Mouse (Mus musculus) intestine, postnatal 0 days (tissue): ENCODE data around the gene Spata31. TPM values are rescaled to one million over a fixed set of nuclear protein-coding genes. Genes with fewer than 3 reads are reported as not detected.

Experiments
- ATAC-seq: fragments of 200-750 bp; cut with Nextera tagmentation; 2 replicates; pipeline ENCODE4 v1.8.0; 2017; ENCODE audit warnings: mild to moderate bottlenecking, moderate TSS enrichment, moderate library complexity
- H3K27ac ChIP-seq: fragments of 300-500 bp; sonication (generic); 2 replicates; pipeline ENCODE4 v1.5.1; 2014; ENCODE audit warnings: mild to moderate bottlenecking, low read depth, low read length, moderate library complexity
- H3K27me3 ChIP-seq: fragments of 300-500 bp; sonication (generic); replicated peaks from 2 replicates; pipeline ENCODE4 v1.6.1; 2014; ENCODE audit warnings: low read length, mixed read lengths; ENCODE audit not compliant: control insufficient read depth, insufficient read depth
- H3K36me3 ChIP-seq: fragments of 300-500 bp; sonication (generic); 2 replicates; pipeline ENCODE4 v1.6.1; 2014; ENCODE audit warnings: mild to moderate bottlenecking, moderate library complexity; ENCODE audit not compliant: control insufficient read depth, insufficient read depth
- H3K4me1 ChIP-seq: fragments of 300-500 bp; sonication (generic); replicated peaks from 2 replicates; pipeline ENCODE4 v1.6.1; 2014; ENCODE audit warnings: antibody characterized with exemption, low read length, mixed read lengths; ENCODE audit not compliant: control insufficient read depth, insufficient read depth
- H3K4me2 ChIP-seq: fragments of 300-500 bp; sonication (generic); replicated peaks from 2 replicates; pipeline ENCODE4 v1.6.1; 2014; ENCODE audit warnings: low read depth, mild to moderate bottlenecking, moderate library complexity
- H3K4me3 ChIP-seq: fragments of 300-500 bp; sonication (generic); 2 replicates; pipeline ENCODE4 v1.5.1; 2014; ENCODE audit warnings: low read depth, low read length
- H3K9ac ChIP-seq: fragments of 300-500 bp; sonication (generic); 2 replicates; pipeline ENCODE4 v1.6.1; 2014; ENCODE audit warnings: mild to moderate bottlenecking, low read depth, low read length
- H3K9me3 ChIP-seq: fragments of 300-500 bp; sonication (generic); 2 replicates; pipeline ENCODE4 v1.6.1; 2016; ENCODE audit warnings: mixed run types; ENCODE audit not compliant: control insufficient read depth
- CTCF ChIP-seq: sonication (generic); IDR thresholded peaks from 2 replicates; pipeline ENCODE4 v1.5.1; 2016; ENCODE audit warnings: low read depth, mild to moderate bottlenecking, control low read depth, antibody characterized with exemption, moderate library complexity
- WGBS: fragments of 180-500 bp; shearing (Covaris S2); extraction: QIAGEN DNeasy Blood & Tissue Kit; methylation state at CpG from one replicate; pipeline ENCODE4 v1.1.7; 2014; 5-methylcytosine and 5-hydroxymethylcytosine counted together
- polyA plus RNA-seq: library from polyadenylated mRNA; unstranded; fragments of >200 nt; fragmentation: Nextera tagmentation; extraction: Ambion mirVana; gene quantifications from 2 replicates; pipeline ENCODE4 v1.2.1, GENCODE M21; 2015

Spata31 gene
- polyA plus RNA-seq = not detected in 2 replicates

DNA sequence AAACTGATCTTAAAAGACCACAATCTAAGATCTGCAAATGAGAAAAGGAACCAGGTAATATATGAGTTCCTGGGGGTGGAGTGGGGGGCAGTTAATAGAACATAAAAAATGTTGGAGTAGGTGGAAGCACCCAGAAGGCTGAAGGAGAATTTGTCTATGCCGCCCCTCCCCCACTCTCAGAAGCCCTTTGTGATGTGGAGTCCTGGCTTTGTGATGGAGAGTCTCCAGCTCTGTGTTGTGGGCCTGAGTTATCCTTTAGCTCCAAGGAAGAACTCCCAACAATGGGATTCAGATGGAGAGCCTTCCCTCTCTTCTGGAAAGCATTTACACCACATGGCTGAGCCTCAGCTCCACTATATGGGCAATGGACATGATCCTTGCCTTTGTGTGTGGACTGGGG is at the start of gene Spata31:
Spata31 (plus strand) TSS at position 216 of the 400 bp plus-strand sequence.
- no peak within 1 kb of the TSS for H3K4me2 ChIP-seq
- no peaks in the 10 kb centered on the region for H3K9me3 ChIP-seq
- H3K9ac ChIP-seq = no peak within 1 kb of the TSS
- ATAC-seq = no peak
- H3K27me3 ChIP-seq = no peaks in the 10 kb centered on the region
- H3K4me3 ChIP-seq = no peak within 1 kb of the TSS
- H3K27ac ChIP-seq = no peak within 1 kb of the TSS
- WGBS = 76% methylated on average over 1 of the region's 1 CpGs
- H3K4me1 ChIP-seq = no peaks in the 10 kb centered on the region
- no peak for TF ChIP-seq CTCF
- H3K36me3 ChIP-seq = no peaks in the 10 kb centered on the region

DNA sequence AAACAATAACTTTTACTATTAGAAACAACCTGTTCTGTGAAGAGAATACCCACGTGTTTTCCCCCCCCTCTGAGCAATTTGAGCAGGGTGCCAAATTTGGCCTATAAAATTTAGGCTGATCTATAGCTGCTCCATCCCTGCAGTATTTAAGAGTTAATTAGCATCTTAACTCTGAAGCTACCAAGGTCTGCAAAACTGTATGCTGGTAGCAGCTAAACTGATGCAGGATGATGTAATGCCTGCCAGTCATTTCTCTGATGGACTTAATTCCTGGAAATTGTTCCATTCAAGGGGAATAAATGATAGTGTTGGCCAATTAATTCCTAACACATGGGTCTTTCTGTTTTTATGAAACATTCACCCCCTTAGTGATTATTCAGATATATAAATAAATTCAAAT is 14.1 kb upstream of the Spata31 start:
- ATAC-seq = no peak
- WGBS = 59% methylated on average over 1 of the region's 1 CpGs
- no peaks in the 10 kb centered on the region for H3K4me1 ChIP-seq

DNA sequence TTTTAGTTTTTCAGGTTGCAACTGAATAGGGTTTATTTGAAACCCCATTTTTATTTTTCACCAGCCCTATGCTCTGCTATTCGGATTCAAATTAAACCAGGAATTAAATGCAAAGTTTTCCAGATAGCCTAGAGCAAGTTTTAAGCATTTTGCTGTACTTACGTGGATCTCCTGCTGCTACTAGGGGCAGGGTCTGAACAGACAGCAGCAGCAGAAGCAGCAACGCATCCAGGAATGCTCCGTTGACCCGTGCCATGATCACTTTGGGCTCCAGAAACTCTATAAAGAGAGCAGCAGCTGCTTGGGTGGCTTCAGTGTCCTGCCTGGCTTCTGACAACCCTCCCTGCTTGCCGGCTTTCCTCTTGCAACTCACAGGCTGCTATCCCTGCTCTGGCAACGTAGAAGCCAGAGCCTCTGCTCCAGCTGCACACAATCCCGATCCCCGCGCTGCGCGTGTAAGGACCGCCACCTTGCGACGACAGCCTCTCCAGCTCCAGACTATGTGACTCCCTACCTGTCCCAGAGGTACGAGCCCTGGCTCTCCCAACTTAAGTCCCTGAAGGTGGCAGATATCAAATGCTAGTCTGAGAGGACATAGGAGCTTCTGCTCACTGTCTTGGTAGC is 13.5 kb upstream of the Spata31 start, which contains the start of gene Cntnap3:
Cntnap3 (minus strand) TSS at position 371 of the 624 bp plus-strand sequence.
- H3K27me3 ChIP-seq = no peaks in the 10 kb centered on the region
- no peaks in the 10 kb centered on the region for H3K9me3 ChIP-seq
- 7% methylated on average over 16 of the region's 16 CpGs for WGBS
- H3K27ac ChIP-seq = no peak within 1 kb of the TSS
- no peak within 1 kb of the TSS for H3K9ac ChIP-seq
- H3K36me3 ChIP-seq = no peaks in the 10 kb centered on the region
- H3K4me1 ChIP-seq = no peaks in the 10 kb centered on the region
- TF ChIP-seq CTCF = peak; percentile 72
- H3K4me2 ChIP-seq = 0 out of 2 replicates have a peak within 1 kb of the TSS, but pooled peaks have one; percentile 13
- H3K4me3 ChIP-seq = no peak within 1 kb of the TSS
- ATAC-seq = no peak

More for the DNA sequence above, 14.1 kb upstream of the Spata31 start:
- no peak for TF ChIP-seq CTCF
- no peak overlapping the region for H3K4me2 ChIP-seq
- no peak overlapping the region for H3K9ac ChIP-seq
- no peak overlapping the region for H3K27ac ChIP-seq
- H3K36me3 ChIP-seq = no peaks in the 10 kb centered on the region
- H3K4me3 ChIP-seq = no peak overlapping the region
- no peaks in the 10 kb centered on the region for H3K9me3 ChIP-seq
- H3K27me3 ChIP-seq = no peaks in the 10 kb centered on the region

Other genes starting within 250 kb of the Spata31 start
- gene Cntnap3, start 13.5 kb upstream of the Spata31 start, polyA plus RNA-seq = 0.27 and 0.31 TPM in 2 replicates
- gene Spata31d1c, start 115.7 kb downstream of the Spata31 start, polyA plus RNA-seq = not detected in 2 replicates
- gene Prss47, start 135.4 kb downstream of the Spata31 start, polyA plus RNA-seq = not detected in 2 replicates
- gene Mfsd14b, start 195.6 kb downstream of the Spata31 start, polyA plus RNA-seq = 32.2 and 34.9 TPM in 2 replicates
- gene Olfr465-ps1, start 220.7 kb downstream of the Spata31 start, polyA plus RNA-seq = 0.07 and 0.34 TPM in 2 replicates
- not detected in 2 replicates for gene Olfr466, start 232.8 kb downstream of the Spata31 start, polyA plus RNA-seq